Mouse (Mus musculus) small intestine, adult 2 months (tissue): ENCODE results near the gene Ccdc54. TPM values are rescaled to one million over a fixed set of nuclear protein-coding genes. Genes with fewer than 3 reads are reported as not detected.

Source experiments
- H3K27ac ChIP-seq: fragments of 200-500 bp; 2 replicates; pipeline ENCODE4 v1.5.1; 2012; ENCODE audit warnings: low read depth, low read length, control low read depth, inconsistent platforms; ENCODE audit not compliant: insufficient read depth
- H3K27me3 ChIP-seq: fragments of 200-500 bp; 2 replicates; pipeline ENCODE4 v1.6.1; 2012; ENCODE audit warnings: mild to moderate bottlenecking, moderate library complexity, low read length, inconsistent platforms; ENCODE audit not compliant: control insufficient read depth, insufficient read depth
- H3K36me3 ChIP-seq: fragments of 200-500 bp; 2 replicates; pipeline ENCODE4 v1.6.1; 2012; ENCODE audit warnings: mild to moderate bottlenecking, low read length, control low read depth, inconsistent platforms; ENCODE audit not compliant: control insufficient read depth, insufficient read depth
- H3K4me1 ChIP-seq: fragments of 200-500 bp; 2 replicates; pipeline ENCODE4 v1.6.1; 2012; ENCODE audit warnings: low read length, inconsistent platforms, mixed read lengths; ENCODE audit not compliant: control insufficient read depth, insufficient read depth, insufficient read length
- H3K4me3 ChIP-seq: fragments of 200-500 bp; 2 replicates; pipeline ENCODE4 v1.5.1; 2012; ENCODE audit warnings: low read depth, mild to moderate bottlenecking, control low read depth, inconsistent platforms, low read length, moderate library complexity
- CTCF ChIP-seq: fragments of 200-500 bp; IDR thresholded peaks from 2 replicates; pipeline ENCODE4 v1.5.1; 2012; ENCODE audit warnings: low read depth, mild to moderate bottlenecking, control low read depth, inconsistent platforms, low read length, moderate library complexity, mixed read lengths; ENCODE audit not compliant: insufficient replicate concordance, insufficient read length; ENCODE audit errors: extremely low read depth
- POLR2A ChIP-seq: fragments of 200-500 bp; IDR thresholded peaks from 2 replicates; pipeline ENCODE4 v1.6.1; 2012; ENCODE audit warnings: low read depth, mild to moderate bottlenecking, control low read depth, inconsistent platforms, low read length, moderate library complexity
- WGBS: fragments of 180-500 bp; shearing (Covaris S2); methylation state at CpG from one replicate; pipeline ENCODE4 v1.1.7; 2018; 5-methylcytosine and 5-hydroxymethylcytosine counted together
- polyA plus RNA-seq: library from polyadenylated mRNA; depleted of rRNA; stranded (reverse); fragments of >200 nt; gene quantifications from 2 replicates; pipeline ENCODE4 v1.2.3, GENCODE M21; 2012

Ccdc54 gene
- polyA plus RNA-seq, 1 experiment: not detected

- TF ChIP-seq CTCF: no peak
- no peak for TF ChIP-seq POLR2A
- Histone ChIP-seq H3K4me1 (no peaks in the 10 kb centered on the region), H3K27me3 (no peaks in the 10 kb centered on the region), H3K4me3 (no peak overlapping the region), H3K27ac (no peak overlapping the region), H3K36me3 (no peaks in the 10 kb centered on the region)
- WGBS: 76% methylated on average over 1 of the region's 1 CpGs
Observed at GRCm38 (mm10) chr16:50588191-50588590, 2.8 kb downstream of the Ccdc54 start.

- H3K4me1 ChIP-seq: no peaks in the 10 kb centered on the region
Observed at GRCm38 (mm10) chr16:50587139-50587538, 3.8 kb downstream of the Ccdc54 start.

GRCm38 (mm10) chr16:50578361-50578760, 12.6 kb downstream of the Ccdc54 start:
- H3K27ac ChIP-seq: no peak overlapping the region
- H3K27me3 ChIP-seq: no peaks in the 10 kb centered on the region
- TF ChIP-seq POLR2A (no peak), CTCF (no peak)
- WGBS: 73% methylated on average over 6 of the region's 6 CpGs
- no peaks in the 10 kb centered on the region for H3K4me1 ChIP-seq
- H3K4me3 ChIP-seq: no peak overlapping the region
- no peaks in the 10 kb centered on the region for H3K36me3 ChIP-seq

More at GRCm38 (mm10) chr16:50587139-50587538, 3.8 kb downstream of the Ccdc54 start:
- WGBS: 88% methylated on average over 7 of the region's 7 CpGs
- no peaks in the 10 kb centered on the region for H3K36me3 ChIP-seq
- TF ChIP-seq POLR2A (no peak), CTCF (no peak)
- no peaks in the 10 kb centered on the region for H3K27me3 ChIP-seq
- no peak overlapping the region for H3K27ac ChIP-seq
- no peak overlapping the region for H3K4me3 ChIP-seq

- 67% methylated on average over 13 of the region's 13 CpGs for WGBS
- Histone ChIP-seq H3K27me3 (no peaks in the 10 kb centered on the region), H3K27ac (no peak overlapping the region), H3K36me3 (no peaks in the 10 kb centered on the region), H3K4me1 (no peaks in the 10 kb centered on the region), H3K4me3 (no peak overlapping the region)
- TF ChIP-seq POLR2A: no peak
- TF ChIP-seq CTCF: no peak
Observed at GRCm38 (mm10) chr16:50572557-50572956, 18.4 kb downstream of the Ccdc54 start.

- Histone ChIP-seq H3K4me1 (no peaks in the 10 kb centered on the region), H3K27me3 (no peaks in the 10 kb centered on the region), H3K4me3 (no peak overlapping the region), H3K27ac (no peak overlapping the region), H3K36me3 (no peaks in the 10 kb centered on the region)
- 31% methylated on average over 6 of the region's 6 CpGs for WGBS
- TF ChIP-seq POLR2A: no peak
- TF ChIP-seq CTCF: no peak
Observed at GRCm38 (mm10) chr16:50559163-50559771, 31.7 kb downstream of the Ccdc54 start.

GRCm38 (mm10) chr16:50553828-50554227, 37.1 kb downstream of the Ccdc54 start:
- WGBS: 74% methylated on average over 2 of the region's 2 CpGs
- Histone ChIP-seq H3K27me3 (no peaks in the 10 kb centered on the region), H3K4me1 (no peaks in the 10 kb centered on the region), H3K4me3 (no peak overlapping the region), H3K27ac (no peak overlapping the region), H3K36me3 (no peaks in the 10 kb centered on the region)
- TF ChIP-seq POLR2A: no peak
- TF ChIP-seq CTCF: no peak

GRCm38 (mm10) chr16:50551871-50552528, 39.0 kb downstream of the Ccdc54 start:
- TF ChIP-seq POLR2A: no peak
- TF ChIP-seq CTCF: no peak
- no peak overlapping the region for H3K27ac ChIP-seq
- H3K36me3 ChIP-seq: no peaks in the 10 kb centered on the region
- no peak overlapping the region for H3K4me3 ChIP-seq
- whole genome bisulfite sequencing: 51% methylated on average over 7 of the region's 7 CpGs
- no peaks in the 10 kb centered on the region for H3K27me3 ChIP-seq
- H3K4me1 ChIP-seq: no peaks in the 10 kb centered on the region
